Mouse (Mus musculus) thymus, adult 2 months (tissue): ENCODE measurements at regions not wholly inside any gene's neighbourhood (a gene's known extent, or its start where the extent isn't known, plus 50 kb on each side); places are given as distances from the start of the nearest gene placed in this dataset.

Source experiments
- CTCF ChIP-seq: fragments of 200-500 bp; IDR thresholded peaks from 2 replicates; pipeline ENCODE4 v1.5.1; 2012; ENCODE audit warnings: mild to moderate bottlenecking, control low read depth, low read length, moderate library complexity, borderline replicate concordance; ENCODE audit not compliant: control insufficient read depth, poor library complexity, insufficient read depth; ENCODE audit errors: extremely low read depth
- POLR2A ChIP-seq: fragments of 200-500 bp; IDR thresholded peaks from 2 replicates; pipeline ENCODE4 v1.6.1; 2012; ENCODE audit warnings: mild to moderate bottlenecking, low read length, control low read depth, moderate library complexity; ENCODE audit not compliant: control insufficient read depth, poor library complexity, insufficient read depth; ENCODE audit errors: extremely low read depth

- TF ChIP-seq CTCF (no peak), POLR2A (no peak)
Measured at GRCm38 (mm10) chr6:148572201-148572600, 128.0 kb upstream of the Tmtc1 start.
